Mouse (Mus musculus): ENCODE measurements around the gene Amer3. TPM values are rescaled to one million over a fixed set of nuclear protein-coding genes. Genes with fewer than 3 reads are reported as not detected.
"Not testable (repeated sequence)": the region's sequence is repeated elsewhere in the genome, so short reads cannot be mapped to it uniquely, and the experiment has no call there.

Gene Amer3
- polyA plus RNA-seq, 2 experiments: not detected

DNA sequence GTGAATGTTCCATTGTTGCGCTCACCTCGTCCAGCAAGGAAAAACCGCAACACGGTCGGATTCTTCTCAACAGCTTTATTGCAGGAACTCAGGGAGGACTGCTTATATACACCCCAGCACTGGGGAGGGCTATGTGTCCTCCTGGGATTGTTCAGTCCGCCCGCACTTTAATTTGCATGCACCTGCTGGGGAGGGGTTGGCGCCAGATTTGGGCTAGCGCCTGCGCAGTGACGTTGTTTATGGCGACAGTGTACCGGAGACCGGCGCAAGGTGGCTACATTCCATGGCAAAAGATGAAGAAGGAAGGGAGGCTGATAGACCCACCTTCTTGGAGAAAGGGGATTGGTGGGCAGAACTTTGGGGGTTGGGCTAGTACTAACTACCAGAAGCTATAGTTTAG lies 20.5 kb downstream of the Amer3 start:
- H3K4me3 ChIP-seq (ENCODE audit: insufficient read depth in 1 of 2, low read depth in 2 of 2, low read length in 2 of 2): no peak overlapping the region
- H3K9ac ChIP-seq (replicated peaks): no peak overlapping the region
- DNase-seq (ENCODE audit: low read depth in 3 of 3, low spot score in 3 of 3): no peak
- H3K9me3 ChIP-seq (ENCODE audit: control insufficient read depth, low read length): no peaks in the 10 kb centered on the region
- no peaks in the 10 kb centered on the region for H3K27me3 ChIP-seq (ENCODE audit: control insufficient read depth, insufficient read depth, low read length)
- ATAC-seq (ENCODE audit: insufficient read depth): no peak
- TF ChIP-seq CTCF (IDR thresholded peaks at IDR 0.05; ENCODE audit: low read depth): no peak
- TF ChIP-seq EP300 (IDR thresholded peaks at IDR 0.05; ENCODE audit: low read depth): no peak
- H3K4me1 ChIP-seq (replicated peaks; ENCODE audit: control insufficient read depth in 2 of 2, insufficient read depth in 2 of 2, low read length in 1 of 2): no peaks in the 10 kb centered on the region
- no peak overlapping the region for H3K4me2 ChIP-seq (ENCODE audit: low read depth)
- H3K36me3 ChIP-seq (replicated peaks; ENCODE audit: control insufficient read depth, insufficient read depth, low read depth): no peaks in the 10 kb centered on the region
- WGBS (ENCODE audit: insufficient replicate concordance): 60% methylated on average over 15 of the region's 15 CpGs
- no peak overlapping the region for H3K27ac ChIP-seq

DNA sequence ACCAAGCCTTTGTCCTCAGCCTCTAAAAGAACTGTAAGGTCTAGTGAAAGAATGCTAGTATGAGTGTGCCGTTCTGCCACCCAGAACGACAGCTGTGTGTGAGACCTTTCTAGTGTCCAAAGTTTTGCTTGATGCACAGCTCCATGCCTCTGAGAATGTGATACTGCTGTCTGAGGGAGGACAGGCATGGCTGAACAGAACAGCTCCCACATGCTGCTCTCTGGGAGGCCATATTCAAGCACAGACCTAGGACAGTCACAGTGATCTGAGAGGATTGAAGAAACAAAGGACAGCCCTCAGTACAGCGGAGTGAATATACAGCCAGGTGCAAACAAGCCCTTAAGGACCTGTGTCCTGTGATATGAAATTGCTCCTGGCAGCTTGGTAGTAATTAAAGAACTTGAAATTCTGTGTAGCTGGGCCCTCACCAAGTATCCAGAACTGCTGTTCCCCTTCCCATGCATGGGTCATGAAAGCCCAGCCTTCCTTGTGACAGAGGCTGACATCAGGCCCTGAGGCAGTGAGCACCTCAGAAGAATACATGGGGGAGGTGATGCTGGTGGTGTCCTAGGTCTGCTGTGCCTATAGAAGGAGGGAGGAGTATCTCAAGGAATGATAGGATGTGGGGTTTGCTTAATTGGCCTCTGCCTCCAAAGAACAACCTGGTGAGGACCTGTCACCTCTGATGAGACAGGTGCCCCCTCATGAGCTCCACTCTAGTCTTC lies 22.0 kb downstream of the Amer3 start:
- no peak overlapping the region for H3K4me2 ChIP-seq (ENCODE audit: low read depth)
- no peaks in the 10 kb centered on the region for H3K36me3 ChIP-seq (replicated peaks; ENCODE audit: control insufficient read depth, insufficient read depth, low read depth)
- no peaks in the 10 kb centered on the region for H3K9me3 ChIP-seq (ENCODE audit: control insufficient read depth, low read length)
- no peak overlapping the region for H3K27ac ChIP-seq
- TF ChIP-seq EP300 (IDR thresholded peaks at IDR 0.05; ENCODE audit: low read depth) (no peak), CTCF (IDR thresholded peaks at IDR 0.05; ENCODE audit: low read depth) (no peak)
- no peak overlapping the region for H3K4me3 ChIP-seq (ENCODE audit: insufficient read depth in 1 of 2, low read depth in 2 of 2, low read length in 2 of 2)
- no peak overlapping the region for H3K9ac ChIP-seq (replicated peaks)
- H3K4me1 ChIP-seq (replicated peaks; ENCODE audit: control insufficient read depth in 2 of 2, insufficient read depth in 2 of 2, low read length in 1 of 2): no peaks in the 10 kb centered on the region
- H3K27me3 ChIP-seq (ENCODE audit: control insufficient read depth, insufficient read depth, low read length): no peaks in the 10 kb centered on the region
- WGBS (ENCODE audit: insufficient replicate concordance): 61% methylated on average over 3 of the region's 3 CpGs
- ATAC-seq (ENCODE audit: insufficient read depth) (no peak), DNase-seq (ENCODE audit: low read depth in 3 of 3, low spot score in 3 of 3) (no peak)

DNA sequence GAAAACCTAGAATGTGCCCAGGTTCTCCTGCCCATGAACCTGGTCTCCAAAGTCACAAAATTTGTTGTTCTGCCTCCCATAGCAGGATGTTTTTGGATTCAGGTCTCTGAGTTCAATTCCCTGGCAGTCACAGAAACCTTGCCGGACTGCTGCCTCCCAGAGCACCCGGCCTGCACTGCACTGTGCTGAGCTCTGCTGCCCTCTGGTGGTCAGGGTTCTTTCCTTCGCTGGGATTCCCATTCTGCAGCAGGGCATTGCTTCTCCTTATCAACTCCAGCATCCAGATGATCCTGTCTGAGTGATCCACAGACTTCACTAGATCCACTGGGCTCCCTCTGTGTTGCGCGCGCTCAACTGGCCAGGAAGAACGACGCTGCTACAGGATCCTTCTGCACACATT lies 22.9 kb downstream of the Amer3 start:
- no peaks in the 10 kb centered on the region for H3K4me1 ChIP-seq (replicated peaks; ENCODE audit: control insufficient read depth in 2 of 2, insufficient read depth in 2 of 2, low read length in 1 of 2)
- WGBS (ENCODE audit: insufficient replicate concordance): 23% methylated on average over 8 of the region's 8 CpGs
- ATAC-seq (ENCODE audit: insufficient read depth) (no peak), DNase-seq (ENCODE audit: low read depth in 3 of 3, low spot score in 3 of 3) (peak; percentile 10 to 37 (median 22))
- H3K4me3 ChIP-seq (ENCODE audit: insufficient read depth in 1 of 2, low read depth in 2 of 2, low read length in 2 of 2): no peak overlapping the region
- no peaks in the 10 kb centered on the region for H3K27me3 ChIP-seq (ENCODE audit: control insufficient read depth, insufficient read depth, low read length)
- no peak overlapping the region for H3K9ac ChIP-seq (replicated peaks)
- no peaks in the 10 kb centered on the region for H3K9me3 ChIP-seq (ENCODE audit: control insufficient read depth, low read length)
- H3K36me3 ChIP-seq (replicated peaks; ENCODE audit: control insufficient read depth, insufficient read depth, low read depth): no peaks in the 10 kb centered on the region
- H3K4me2 ChIP-seq (ENCODE audit: low read depth): no peak overlapping the region
- no peak overlapping the region for H3K27ac ChIP-seq
- TF ChIP-seq CTCF (IDR thresholded peaks at IDR 0.05; ENCODE audit: low read depth) (peak; percentile 92), EP300 (IDR thresholded peaks at IDR 0.05; ENCODE audit: low read depth) (no peak)

- Histone ChIP-seq H3K4me2 (ENCODE audit: low read depth) (no peak overlapping the region), H3K27me3 (ENCODE audit: control insufficient read depth, insufficient read depth, low read length) (no peaks in the 10 kb centered on the region), H3K27ac (no peak overlapping the region), H3K36me3 (replicated peaks; ENCODE audit: control insufficient read depth, insufficient read depth, low read depth) (no peaks in the 10 kb centered on the region), H3K4me3 (ENCODE audit: insufficient read depth in 1 of 2, low read depth in 2 of 2, low read length in 2 of 2) (no peak overlapping the region), H3K9ac (replicated peaks) (no peak overlapping the region), H3K9me3 (ENCODE audit: control insufficient read depth, low read length) (no peaks in the 10 kb centered on the region), H3K4me1 (replicated peaks; ENCODE audit: control insufficient read depth in 2 of 2, insufficient read depth in 2 of 2, low read length in 1 of 2) (no peaks in the 10 kb centered on the region)
- no peak for DNase-seq (ENCODE audit: low read depth in 3 of 3, low spot score in 3 of 3)
- TF ChIP-seq CTCF (IDR thresholded peaks at IDR 0.05; ENCODE audit: low read depth): no peak
- no peak for TF ChIP-seq EP300 (IDR thresholded peaks at IDR 0.05; ENCODE audit: low read depth)
- 57% methylated on average over 2 of the region's 2 CpGs for WGBS (ENCODE audit: insufficient replicate concordance)
- no peak for ATAC-seq (ENCODE audit: insufficient read depth)
These were observed 34.3 kb downstream of the Amer3 start for GRCm38 (mm10) chr1:34613801-34614200.

GRCm38 (mm10) chr1:34620116-34620515 lies 40.7 kb downstream of the Amer3 start:
- not testable (repeated sequence) for H3K27ac ChIP-seq; H3K9me3 ChIP-seq (ENCODE audit: control insufficient read depth, low read length); H3K9ac ChIP-seq (replicated peaks); H3K4me2 ChIP-seq (ENCODE audit: low read depth); H3K4me1 ChIP-seq (replicated peaks; ENCODE audit: control insufficient read depth in 2 of 2, insufficient read depth in 2 of 2, low read length in 1 of 2); ATAC-seq (ENCODE audit: insufficient read depth); DNase-seq (ENCODE audit: low read depth in 3 of 3, low spot score in 3 of 3); H3K4me3 ChIP-seq (ENCODE audit: insufficient read depth in 1 of 2, low read depth in 2 of 2, low read length in 2 of 2); H3K36me3 ChIP-seq (replicated peaks; ENCODE audit: control insufficient read depth, insufficient read depth, low read depth); H3K27me3 ChIP-seq (ENCODE audit: control insufficient read depth, insufficient read depth, low read length)
- 77% methylated on average over 13 of the region's 13 CpGs for WGBS (ENCODE audit: insufficient replicate concordance)

- DNase-seq (ENCODE audit: low read depth in 3 of 3, low spot score in 3 of 3); H3K36me3 ChIP-seq (replicated peaks; ENCODE audit: control insufficient read depth, insufficient read depth, low read depth); H3K4me3 ChIP-seq (ENCODE audit: insufficient read depth in 1 of 2, low read depth in 2 of 2, low read length in 2 of 2); H3K27ac ChIP-seq; H3K9me3 ChIP-seq (ENCODE audit: control insufficient read depth, low read length); H3K4me1 ChIP-seq (replicated peaks; ENCODE audit: control insufficient read depth in 2 of 2, insufficient read depth in 2 of 2, low read length in 1 of 2); H3K27me3 ChIP-seq (ENCODE audit: control insufficient read depth, insufficient read depth, low read length); H3K9ac ChIP-seq (replicated peaks); H3K4me2 ChIP-seq (ENCODE audit: low read depth); ATAC-seq (ENCODE audit: insufficient read depth): not testable (repeated sequence)
- 69% methylated on average over 4 of the region's 5 CpGs for WGBS (ENCODE audit: insufficient replicate concordance)
These were observed 41.3 kb downstream of the Amer3 start for GRCm38 (mm10) chr1:34620761-34621160.

All from liver, embryonic 14.5 days (tissue).